Mouse (Mus musculus) neural tube, embryonic 10.5 days (tissue): Measurements from ENCODE around the gene Sqstm1.

Experiments used
- DNase-seq: peaks from one replicate; pipeline ENCODE4 v3.0.0-alpha.2; 2017; ENCODE audit warnings: low spot score; ENCODE audit errors: extremely low spot score

The Sqstm1 gene

DNA sequence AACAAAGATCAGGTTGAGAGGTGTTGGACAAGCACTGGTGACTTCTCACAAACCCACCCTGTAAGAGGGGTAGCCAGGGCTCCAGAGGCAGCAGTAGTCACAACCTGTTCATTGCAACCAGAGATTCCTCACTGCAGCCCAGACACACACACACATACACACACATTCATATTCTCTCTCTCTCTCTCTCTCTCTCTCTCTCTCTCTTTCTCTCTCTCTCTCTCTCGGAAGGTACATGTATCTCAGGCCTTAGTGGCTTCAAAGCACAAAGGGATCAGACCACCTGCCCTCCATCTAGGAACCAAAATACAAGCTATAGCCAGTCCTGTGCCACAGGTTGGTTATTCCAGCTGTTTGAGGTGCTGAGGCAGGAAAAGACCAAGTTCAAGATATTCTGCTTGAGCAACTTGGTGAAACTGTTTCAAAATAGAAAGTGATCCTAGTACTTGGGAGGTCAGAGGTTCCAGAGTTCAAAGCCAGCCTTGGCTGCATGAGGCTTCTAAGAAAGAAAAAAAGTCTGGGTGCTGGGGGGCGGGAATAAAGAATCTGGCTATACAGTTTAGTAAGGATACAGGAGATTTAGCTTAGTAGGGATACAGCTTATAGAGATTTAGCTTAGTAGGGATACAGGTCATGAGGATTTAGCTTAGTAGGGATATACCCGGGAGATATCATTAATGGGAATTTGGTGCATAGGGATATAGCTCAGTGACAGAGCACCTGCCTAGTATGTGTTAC lies 864 bp upstream of the Sqstm1 start:
- DNase-seq, result no peak

DNA sequence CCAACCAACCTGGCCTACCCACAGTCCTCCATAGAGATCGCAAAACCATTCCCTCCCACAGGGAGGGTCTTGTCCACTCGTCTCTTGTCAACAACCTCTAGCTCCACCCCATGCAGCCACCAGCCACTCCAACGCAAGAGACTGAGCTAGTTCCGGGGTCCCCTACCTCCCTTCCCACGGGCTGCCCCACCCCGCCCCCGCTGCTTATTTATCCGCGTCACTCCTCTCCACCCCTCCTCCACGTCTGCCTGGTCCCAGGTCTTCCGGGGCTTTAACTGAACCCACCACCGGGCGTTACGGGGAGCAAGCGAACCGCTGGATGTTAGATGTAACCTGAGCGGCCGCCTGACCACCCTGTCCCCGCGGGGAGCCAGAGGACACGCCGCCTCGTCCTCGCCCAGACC lies 524 bp downstream of the Sqstm1 start:
- peak; percentile 86 for DNase-seq

DNA sequence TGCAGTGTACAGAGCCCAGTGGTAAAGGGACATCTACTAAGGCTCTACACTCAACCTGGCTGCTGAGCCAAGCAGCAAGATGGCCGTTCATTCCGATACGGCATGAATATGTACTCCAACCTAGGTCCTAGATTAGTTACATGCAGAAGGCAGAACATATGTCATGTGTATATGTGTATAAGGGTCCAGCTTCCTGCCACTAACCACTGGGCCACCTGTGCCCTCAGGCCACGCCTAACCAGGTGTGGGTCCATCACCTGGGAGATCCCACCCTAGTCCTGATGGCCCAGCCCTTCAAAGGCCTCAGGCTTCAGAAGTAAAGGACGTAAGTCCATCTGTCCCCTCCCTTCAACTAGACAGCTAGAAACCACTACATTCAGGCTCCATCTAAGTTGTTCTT lies 2.6 kb downstream of the Sqstm1 start:
- DNase-seq, result no peak

DNA sequence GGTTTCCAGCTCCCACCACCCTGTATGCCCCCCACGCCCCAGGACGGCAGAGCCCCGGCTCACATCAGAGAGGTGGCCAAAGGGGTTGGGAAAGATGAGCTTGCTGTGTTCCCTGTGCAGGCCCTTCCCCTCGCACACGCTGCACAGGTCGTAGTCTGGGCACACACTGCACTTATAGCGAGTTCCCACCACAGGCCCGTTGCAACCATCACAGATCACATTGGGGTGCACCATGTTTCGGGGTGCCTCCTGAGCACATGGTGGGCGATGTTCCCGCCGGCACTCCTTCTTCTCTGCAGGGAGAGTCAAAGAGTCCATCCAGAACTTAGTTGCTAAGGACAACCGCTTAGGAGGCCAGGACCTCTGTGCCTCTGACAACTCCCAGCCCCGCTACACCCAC lies 3.3 kb downstream of the Sqstm1 start:
- no peak for DNase-seq

DNA sequence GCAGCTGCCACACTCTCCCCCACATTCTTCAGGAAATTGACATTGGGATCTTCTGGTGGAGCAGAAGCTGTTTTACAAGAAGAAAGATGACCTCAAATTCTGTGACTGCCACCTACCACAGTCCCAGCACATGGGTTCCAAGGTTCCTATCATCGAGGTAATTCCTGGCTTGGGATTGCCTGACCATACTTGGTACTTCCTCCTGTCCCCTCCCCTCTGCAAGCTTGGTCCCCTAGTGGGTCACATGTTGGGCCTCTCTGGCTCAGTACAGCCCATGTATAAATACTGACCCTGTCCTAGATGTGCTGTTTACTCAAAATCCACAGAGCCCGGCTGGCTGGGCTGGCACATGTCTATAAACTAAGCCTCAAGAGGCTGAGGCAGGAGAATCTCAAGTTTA lies 4.6 kb downstream of the Sqstm1 start:
- no peak for DNase-seq

DNA sequence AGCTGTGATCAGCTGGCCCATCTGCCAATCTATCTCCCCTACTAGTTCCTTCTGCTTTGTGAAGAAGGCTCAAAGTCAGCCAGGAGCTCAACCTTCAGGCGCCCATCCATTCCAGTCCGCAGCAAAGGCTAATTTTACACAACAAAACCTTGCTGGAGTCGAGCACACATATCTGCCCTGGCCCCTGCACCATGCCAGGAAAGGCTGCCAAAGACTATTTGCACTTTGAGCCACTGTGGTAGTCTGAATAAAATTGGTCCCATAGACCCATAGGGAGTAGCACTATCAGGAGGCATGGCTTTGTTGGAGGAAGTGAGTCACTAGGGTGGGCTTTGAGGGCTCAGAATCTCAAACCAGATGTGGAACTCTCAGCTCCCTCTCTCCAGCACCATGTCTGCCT lies 5.2 kb downstream of the Sqstm1 start:
- DNase-seq, result no peak

DNA sequence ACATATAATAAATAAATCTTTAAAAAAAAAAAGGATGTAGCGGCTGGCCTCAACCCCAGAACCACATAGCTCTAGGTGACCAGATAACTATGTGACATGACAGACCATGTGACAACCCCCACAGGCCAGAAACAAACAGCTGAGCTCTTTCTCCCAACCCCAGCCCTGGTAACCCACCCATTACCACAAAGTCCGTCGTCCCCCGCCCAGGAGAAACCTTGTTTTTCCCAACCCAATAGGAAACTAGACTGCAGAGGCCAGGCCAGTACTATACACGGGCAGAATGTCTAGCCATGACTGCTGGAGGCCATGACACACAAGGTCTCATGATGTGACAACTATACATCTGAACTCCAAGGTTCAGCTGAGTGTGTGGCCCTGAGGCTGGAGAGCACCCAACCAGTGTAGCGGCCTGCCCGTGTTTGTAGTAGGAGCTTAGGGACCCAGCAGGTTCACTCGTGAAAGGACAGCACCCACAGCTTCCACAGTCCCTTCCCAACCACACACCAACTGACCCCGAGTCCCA lies 7.3 kb downstream of the Sqstm1 start:
- DNase-seq, result no peak

DNA sequence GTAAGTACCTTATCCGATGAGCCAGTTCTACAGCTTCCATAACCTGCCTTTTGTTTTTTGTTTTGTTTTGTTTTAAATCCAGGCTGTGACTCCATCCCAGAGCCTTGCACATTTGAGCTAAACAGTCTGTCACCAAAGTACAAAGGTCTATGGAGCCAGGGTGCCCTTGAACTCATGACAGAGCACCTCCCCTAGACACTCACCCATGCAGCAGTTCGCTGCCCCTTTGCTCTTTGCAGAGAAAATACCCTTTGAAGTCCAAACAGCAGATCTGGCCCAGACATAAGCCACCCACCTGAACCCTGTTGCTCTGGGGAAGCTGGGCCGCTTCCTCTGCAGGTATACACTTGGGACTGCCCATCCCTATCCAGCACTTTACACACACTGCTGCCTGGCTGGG lies 9.0 kb downstream of the Sqstm1 start:
- DNase-seq, result no peak

DNA sequence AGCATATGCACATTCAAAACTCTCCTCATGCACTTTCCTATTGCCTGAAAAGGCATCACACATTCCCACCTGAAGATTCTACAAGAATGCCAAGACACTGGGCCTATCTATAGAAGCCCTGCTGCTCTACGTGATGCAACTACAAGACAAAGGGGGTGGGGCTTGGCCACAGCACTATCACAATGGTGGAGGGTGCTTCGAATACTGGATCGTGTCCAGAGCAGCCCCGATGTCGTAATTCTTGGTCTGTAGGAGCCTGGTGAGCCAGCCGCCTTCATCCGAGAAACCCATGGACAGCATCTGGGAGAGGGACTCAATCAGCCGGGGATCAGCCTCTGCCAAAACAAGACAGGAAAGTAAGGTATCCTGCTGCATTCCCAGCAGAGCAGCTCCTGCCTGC lies 10.0 kb downstream of the Sqstm1 start:
- no peak for DNase-seq

DNA sequence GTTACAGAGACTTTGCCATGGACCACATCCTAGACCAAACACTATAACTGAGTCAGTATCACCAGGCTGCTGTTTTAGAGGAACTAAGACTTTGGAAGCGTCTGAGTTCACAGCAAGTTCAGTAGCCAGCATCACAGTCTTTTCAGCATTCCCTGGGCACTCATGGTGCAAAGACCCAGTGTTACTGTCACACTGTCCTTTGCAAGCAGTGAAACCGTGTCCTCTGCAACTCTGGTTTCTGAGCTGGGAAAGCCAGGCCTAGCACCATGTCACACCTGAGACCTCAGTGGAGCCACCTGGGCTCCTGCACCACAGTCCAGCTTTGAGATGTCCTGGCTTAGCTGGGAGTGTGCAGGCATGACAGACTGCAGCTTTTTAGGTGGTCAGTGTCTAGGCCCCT lies 11.7 kb downstream of the Sqstm1 start:
- no peak for DNase-seq

DNA sequence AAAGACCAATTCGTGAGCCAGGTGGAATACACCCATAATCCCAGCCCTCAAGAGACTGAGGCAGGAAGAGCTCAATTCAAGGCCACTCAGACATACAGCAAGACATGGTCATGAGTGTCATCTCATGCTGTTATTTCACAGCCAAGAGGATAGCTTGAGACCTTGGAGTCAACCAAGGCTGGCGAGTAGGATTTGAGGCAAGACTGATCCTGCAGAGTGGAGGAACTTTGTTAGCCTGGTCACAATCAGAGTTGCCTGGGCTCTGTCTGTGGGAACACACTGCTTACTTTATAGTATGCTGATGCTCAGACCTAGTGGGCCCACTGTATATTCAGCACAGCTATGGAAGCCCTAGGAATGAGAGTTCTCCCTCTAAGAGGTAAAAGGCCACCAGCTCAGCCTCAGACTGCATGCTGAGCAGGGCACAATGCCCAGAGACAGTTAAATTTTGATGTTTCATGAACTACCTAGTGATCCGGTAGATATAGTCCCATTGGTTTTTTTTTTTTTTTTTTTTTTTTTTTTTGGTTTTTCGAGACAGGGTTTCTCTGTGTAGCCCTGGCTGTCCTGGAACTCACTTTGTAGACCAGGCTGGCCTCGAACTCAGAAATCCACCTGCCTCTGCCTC lies 12.3 kb downstream of the Sqstm1 start:
- DNase-seq, result no peak

DNA sequence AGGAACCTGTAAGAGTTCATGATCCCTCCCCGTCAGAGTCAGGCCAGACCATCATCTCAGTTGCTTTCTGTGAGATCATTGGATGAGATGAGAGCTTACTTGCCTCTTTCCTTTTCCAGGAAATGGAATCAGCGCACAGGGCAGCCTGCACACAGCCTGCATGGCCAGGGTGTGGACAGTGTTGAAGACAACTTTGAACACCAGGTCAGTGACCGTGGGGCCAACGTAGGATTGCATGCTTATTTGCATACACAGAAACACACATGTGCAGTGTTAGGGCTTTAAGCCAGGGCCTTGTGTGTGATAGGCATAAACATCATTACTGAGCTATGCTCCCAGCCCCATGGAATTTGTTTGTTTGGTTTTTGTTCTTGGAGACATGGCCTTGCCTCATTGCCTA lies 13.1 kb downstream of the Sqstm1 start:
- no peak for DNase-seq

DNA sequence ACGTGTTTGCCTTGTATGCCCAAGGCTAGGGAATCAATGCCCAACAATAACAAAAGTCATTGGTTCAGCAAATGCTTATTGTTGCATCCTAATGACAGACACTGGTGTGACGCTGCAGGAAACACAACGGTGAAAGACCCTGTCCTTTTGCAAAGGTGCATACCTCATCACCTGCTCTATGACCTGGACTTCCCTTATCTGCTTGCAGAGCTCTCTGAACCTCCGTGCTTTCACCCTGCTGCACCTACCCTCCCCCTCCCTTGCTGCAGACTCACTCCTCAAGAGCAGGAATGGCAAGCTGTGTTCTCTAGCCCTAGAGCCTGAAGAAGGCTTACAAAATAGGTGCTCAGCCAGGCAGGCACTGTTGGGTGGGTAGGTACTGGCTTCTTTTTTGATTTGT lies 15.8 kb downstream of the Sqstm1 start:
- no peak for DNase-seq

DNA sequence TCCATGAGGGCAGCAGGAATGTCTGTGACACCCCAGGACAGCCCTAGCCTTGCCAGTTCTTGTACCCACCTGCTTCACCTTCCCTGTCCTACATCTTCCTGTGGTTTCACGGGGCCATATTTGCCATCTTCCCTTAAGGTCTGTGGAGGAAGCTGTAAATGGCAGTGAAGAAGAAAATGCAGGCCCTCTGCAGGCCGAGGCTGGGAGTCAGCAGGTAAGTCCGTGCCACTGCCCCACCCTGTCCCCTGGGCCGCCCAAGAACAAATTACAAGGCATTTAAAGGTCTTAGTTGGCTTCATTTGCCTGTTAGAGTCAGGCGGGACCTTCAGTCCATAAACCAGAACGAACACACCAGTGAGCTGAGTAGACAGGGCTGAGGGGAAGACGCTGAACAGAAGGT lies 16.6 kb downstream of the Sqstm1 start:
- no peak for DNase-seq

DNA sequence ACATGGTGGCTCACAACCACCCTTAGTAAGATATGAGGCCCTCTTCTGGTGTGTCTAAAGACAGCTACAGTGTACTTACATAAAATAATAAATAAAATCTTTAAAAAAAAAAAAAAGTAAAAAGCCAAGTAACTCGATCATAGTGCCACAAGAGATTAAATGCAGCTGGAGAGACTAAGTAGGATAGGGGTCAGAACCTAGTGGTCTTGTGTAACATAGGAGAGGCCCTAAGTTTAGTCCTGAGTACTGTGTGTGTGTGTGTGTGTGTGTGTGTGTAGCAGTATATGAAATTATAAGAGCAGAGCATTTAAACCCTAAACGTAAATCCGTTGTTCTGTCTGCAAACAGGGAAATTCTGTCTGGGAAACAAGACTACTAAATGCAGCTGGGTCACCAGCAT lies 18.3 kb downstream of the Sqstm1 start:
- DNase-seq, result no peak

DNA sequence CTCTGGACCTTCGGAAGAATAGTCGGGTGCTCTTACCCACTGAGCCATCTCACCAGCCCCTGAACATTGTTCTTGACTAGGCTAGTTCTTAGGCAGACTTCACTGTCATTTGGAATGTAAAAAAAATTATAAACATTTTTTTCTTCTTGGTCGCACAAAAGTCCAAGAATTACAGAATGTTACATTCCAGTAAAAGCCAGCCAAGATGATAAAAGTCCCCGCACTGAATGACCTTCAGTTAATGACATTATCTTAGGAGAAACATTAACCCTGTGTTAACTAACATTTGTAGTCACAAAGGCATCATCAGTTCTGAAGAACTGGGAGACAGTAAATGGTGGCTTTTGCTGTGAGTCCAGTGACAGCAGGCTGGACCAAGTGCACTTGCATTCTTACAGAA lies 20.3 kb downstream of the Sqstm1 start:
- no peak for DNase-seq

DNA sequence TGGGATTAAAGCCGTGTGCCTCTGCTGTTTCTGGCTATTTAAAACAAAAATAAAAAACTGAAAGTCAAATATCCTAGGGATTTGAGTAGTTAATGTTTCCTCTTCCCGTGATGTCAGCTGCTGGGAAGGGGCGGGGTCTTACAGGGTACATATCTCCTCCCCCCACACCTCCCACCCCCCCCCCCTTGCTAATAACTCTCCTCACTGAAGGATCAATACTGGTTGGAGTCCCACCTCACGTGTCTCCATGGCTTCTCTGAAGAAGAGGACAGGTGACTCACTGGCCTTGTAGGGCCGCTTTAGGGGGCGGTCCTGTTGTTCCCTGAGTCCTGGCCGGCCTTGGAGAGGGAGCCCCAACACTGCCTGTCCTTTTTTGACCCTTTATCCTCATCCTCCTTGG lies 21.9 kb downstream of the Sqstm1 start:
- no peak for DNase-seq

DNA sequence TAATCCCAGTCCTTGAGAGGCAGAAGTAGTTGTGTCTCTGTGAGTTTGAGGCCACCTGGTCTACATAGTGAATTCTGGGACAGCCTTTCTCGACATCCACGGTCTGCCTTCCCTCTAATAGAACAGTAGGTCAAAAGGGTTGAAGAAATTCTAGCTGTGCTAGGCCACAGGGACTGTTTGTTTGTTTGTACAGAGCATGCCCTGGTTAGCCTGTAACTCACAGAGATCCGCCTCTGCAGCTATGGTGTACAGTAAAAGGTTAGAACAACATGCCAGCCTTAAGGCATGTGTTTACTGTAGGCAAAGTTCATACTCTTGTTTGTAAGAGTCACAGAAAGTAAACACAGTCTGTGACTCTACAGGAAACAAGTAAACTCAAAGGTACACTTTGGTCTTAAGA lies 25.8 kb downstream of the Sqstm1 start:
- DNase-seq, result no peak

DNA sequence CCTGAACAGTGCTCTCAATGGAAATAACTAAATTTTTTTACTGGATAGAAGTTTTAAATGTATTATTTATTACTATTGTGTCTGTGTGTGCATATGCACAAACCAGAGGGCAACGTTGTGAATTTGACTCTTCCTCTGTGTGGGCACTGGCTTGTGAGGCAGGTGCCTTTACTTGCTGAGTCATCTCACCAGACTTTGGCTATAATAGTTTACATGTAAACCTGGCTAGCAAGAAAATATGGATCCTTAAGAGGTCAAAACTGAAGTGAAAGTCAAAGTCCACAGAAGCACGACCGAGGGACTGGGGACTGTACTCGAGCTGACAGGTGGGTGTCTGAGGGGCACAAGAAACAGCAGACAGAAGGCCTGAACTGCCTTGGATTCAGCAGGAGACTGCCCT lies 27.9 kb downstream of the Sqstm1 start:
- no peak for DNase-seq

DNA sequence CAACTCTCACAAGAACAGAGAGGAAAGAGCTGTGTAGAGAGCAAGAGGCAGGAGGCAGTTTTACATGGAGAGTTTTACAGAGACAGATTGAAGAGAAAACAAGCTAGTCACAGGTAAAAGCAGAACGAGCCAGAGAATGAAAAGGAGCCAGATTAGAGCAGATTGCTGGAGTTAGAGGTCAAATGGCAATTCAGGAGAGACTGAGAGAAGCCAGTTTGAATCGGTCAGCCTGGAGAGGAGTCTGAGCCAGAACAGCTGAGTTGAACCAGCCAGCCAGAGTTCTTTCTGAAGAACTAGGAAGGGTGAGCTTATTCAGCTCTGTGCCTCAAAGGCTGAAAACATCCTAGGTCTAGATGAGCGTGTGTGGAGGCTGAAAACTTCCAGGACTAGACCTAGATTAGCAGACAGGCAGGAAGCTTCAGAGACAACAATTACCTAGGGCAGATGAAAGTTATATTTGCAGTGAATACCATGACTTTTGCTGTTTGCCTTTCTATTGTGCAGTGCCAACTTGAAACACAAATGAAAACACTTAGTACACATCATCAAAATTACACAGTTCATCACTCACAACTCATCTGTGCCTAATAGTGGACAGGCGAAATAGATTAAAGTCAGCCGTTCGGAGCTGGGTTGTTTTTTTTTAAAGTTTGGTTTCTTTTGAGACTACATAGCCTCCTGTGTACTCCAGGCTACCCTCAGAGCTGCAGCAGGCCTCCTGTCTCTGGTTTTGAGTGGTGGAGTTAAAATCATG lies 30.0 kb downstream of the Sqstm1 start:
- no peak for DNase-seq

DNA sequence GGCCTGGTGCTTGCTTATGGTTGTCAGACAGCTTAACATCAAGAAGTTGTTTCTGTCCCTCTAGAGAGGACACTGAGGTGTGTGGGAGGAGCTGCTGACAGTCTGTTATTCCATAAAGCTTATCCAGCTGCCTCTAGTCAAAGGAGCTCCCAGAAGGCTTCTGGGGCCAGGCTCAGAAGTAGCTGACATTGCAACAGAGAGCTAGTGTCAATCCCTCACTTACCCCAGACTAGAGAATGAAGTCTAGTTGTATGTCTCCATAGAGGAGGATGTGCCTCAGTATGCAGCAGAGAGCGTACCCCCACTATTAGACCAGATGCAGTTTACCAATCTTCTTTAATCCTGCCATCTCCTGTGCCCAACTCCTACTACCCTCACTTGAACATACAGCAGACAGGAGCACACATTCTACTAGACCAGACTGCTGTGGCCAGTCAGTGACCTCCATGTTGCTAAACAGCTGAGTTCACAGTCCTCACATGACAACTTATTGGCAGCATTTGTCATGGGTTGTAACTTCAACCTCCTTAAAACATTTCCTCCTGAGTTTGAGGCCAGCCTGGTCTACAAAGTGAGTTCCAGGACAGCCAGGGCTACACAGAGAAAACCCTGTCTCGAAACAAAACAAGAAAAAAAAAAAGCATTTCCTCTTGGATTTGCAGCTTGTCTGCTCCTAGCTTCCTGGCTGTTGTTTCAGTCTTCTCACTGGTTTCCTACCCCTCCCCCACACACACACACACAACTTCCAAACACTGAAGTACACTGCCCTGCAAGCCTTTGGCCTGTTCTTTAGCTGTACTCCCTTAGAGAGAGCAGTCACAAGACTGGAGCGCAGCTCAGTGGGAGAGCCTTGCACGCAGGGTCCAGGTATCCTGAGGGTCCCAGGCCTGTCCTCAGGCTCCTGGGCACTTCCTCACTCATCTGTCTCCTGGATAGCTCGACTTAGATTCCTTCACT lies 31.8 kb downstream of the Sqstm1 start:
- no peak for DNase-seq
